Mouse (Mus musculus) stomach, postnatal 0 days (tissue): ENCODE results near the gene Zfp526. TPM values are rescaled to one million over a fixed set of nuclear protein-coding genes. Genes with fewer than 3 reads are reported as not detected.

Source experiments
- ATAC-seq: fragments of 200-750 bp; cut with Nextera tagmentation; 2 replicates; pipeline ENCODE4 v1.8.0; 2017; ENCODE audit not compliant: low FRiP score, low TSS enrichment
- DNase-seq: peaks from one replicate; pipeline ENCODE4 v3.0.0-alpha.2; 2016; ENCODE audit warnings: low spot score
- H3K27ac ChIP-seq: fragments of 300-500 bp; sonication (generic); replicated peaks from 2 replicates; pipeline ENCODE4 v1.5.1; 2014; ENCODE audit warnings: mild to moderate bottlenecking, control low read depth
- H3K27me3 ChIP-seq: fragments of 300-500 bp; sonication (generic); 2 replicates; pipeline ENCODE4 v1.6.1; 2014; ENCODE audit warnings: low read length; ENCODE audit not compliant: control insufficient read depth, insufficient read depth
- H3K36me3 ChIP-seq: fragments of 300-500 bp; sonication (generic); 2 replicates; pipeline ENCODE4 v1.6.1; 2014; ENCODE audit warnings: low read length, mixed read lengths; ENCODE audit not compliant: control insufficient read depth, insufficient read depth
- H3K4me1 ChIP-seq: fragments of 300-500 bp; sonication (generic); replicated peaks from 2 replicates; pipeline ENCODE4 v1.6.1; 2014; ENCODE audit warnings: antibody characterized with exemption; ENCODE audit not compliant: control insufficient read depth, insufficient read depth
- H3K4me2 ChIP-seq: fragments of 300-500 bp; sonication (generic); replicated peaks from 2 replicates; pipeline ENCODE4 v1.6.1; 2014; ENCODE audit warnings: low read depth, mild to moderate bottlenecking, control low read depth, moderate library complexity
- H3K4me3 ChIP-seq: fragments of 300-500 bp; sonication (generic); 2 replicates; pipeline ENCODE4 v1.5.1; 2014; ENCODE audit warnings: low read depth, low read length, control low read depth
- H3K9ac ChIP-seq: fragments of 300-500 bp; sonication (generic); 2 replicates; pipeline ENCODE4 v1.6.1; 2014; ENCODE audit warnings: mild to moderate bottlenecking, low read length, control low read depth, mixed read lengths
- H3K9me3 ChIP-seq: fragments of 300-500 bp; sonication (generic); 2 replicates; pipeline ENCODE4 v1.6.1; 2016; ENCODE audit warnings: low read length; ENCODE audit not compliant: control insufficient read depth
- CTCF ChIP-seq: IDR thresholded peaks from 2 replicates; pipeline ENCODE4 v1.5.1; 2016; ENCODE audit warnings: antibody characterized with exemption, low read depth, mild to moderate bottlenecking, moderate library complexity
- EP300 ChIP-seq: optimal IDR thresholded peaks from 2 replicates; pipeline ENCODE3; 2016; ENCODE audit warnings: antibody characterized with exemption
- WGBS: fragments of 180-500 bp; shearing (Covaris S2); extraction: QIAGEN DNeasy Blood & Tissue Kit; methylation state at CpG from one replicate; pipeline ENCODE4 v1.1.7; 2014; 5-methylcytosine and 5-hydroxymethylcytosine counted together
- polyA plus RNA-seq: library from polyadenylated mRNA; unstranded; fragments of >200 nt; fragmentation: Nextera tagmentation; extraction: Ambion mirVana; gene quantifications from 2 replicates; pipeline ENCODE4 v1.2.1, GENCODE M21; 2015

Gene Zfp526
- polyA plus RNA-seq, 1 experiment from 2014 or later: 1.1 TPM

DNA sequence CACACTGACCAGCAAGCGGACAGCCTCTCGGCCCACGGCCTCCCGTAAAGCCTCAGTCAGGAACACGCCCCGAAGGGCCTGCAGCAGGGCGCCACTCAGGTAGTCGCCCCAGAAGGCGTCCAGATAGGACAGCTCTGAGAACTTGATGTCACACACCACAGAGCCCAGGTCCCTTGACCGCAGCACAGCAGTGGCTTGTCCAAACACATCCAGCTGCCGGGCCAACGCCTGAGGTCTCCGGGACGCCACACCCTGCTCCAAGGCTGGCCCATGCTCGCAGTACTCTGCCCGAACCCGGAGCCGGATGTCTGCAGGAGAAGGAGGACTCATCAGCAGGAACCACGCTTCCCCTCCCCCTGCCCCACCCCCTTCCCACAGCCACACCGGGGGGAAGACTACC, 17.6 kb upstream of the Zfp526 start:
- H3K27me3 ChIP-seq: no peaks in the 10 kb centered on the region
- no peak for ATAC-seq

DNA sequence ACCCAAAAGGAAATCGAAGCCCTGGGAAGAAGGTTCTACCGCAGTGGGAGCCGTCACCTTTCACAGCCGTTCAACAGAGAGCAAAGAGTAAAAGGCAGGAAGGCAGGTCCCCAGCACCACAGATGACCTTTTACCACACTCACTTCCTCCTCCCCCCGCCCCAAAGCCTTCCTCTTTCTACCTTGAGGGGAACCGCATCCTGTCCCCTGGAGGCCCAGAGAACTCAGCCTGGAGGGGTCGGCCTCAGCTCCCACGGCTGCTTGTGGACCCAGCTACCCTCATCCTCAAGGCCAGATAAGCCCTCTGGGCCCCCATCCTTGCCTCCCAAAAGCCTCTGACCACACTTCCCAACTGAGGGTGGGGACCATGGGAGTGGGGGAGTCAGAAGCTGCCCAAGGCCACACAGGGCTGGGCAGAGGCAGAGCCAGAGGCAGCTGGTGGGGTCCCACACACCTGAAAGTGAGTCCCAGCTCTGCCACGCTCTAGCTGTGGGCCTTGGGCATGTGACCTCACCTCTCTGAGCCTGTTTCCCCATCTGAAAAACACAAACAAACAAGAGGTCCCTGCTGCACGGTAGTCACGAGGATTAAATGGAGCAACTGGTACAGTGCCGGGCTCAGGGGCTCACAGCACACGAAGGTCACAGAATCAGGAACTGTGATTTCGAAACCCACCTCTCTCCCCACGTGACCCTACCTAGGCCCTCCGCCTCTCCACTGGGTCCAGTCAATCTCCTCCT, 15.7 kb upstream of the Zfp526 start:
- Histone ChIP-seq H3K4me3 (no peak overlapping the region), H3K4me1 (no peaks in the 10 kb centered on the region), H3K9me3 (no peaks in the 10 kb centered on the region), H3K27me3 (no peaks in the 10 kb centered on the region), H3K27ac (peak overlapping the region; percentile 65), H3K4me2 (no peak overlapping the region), H3K9ac (peak overlapping the region; percentile 35; the same call in 1 of the 2 replicates), H3K36me3 (peaks cover 8% of the 10 kb centered on the region; the same call in 1 of the 2 replicates)
- WGBS: 71% methylated on average over 16 of the region's 16 CpGs
- TF ChIP-seq CTCF: no peak
- TF ChIP-seq EP300: no peak
- DNase-seq: no peak
- no peak for ATAC-seq

More for the DNA sequence above, 17.6 kb upstream of the Zfp526 start:
- TF ChIP-seq EP300 (no peak), CTCF (no peak)
- Histone ChIP-seq H3K9ac (no peak overlapping the region), H3K36me3 (peaks cover 7% of the 10 kb centered on the region; the same call in 1 of the 2 replicates), H3K4me1 (no peaks in the 10 kb centered on the region), H3K4me3 (no peak overlapping the region), H3K27ac (no peak overlapping the region), H3K9me3 (no peaks in the 10 kb centered on the region), H3K4me2 (no peak overlapping the region)
- whole genome bisulfite sequencing: 82% methylated on average over 20 of the region's 20 CpGs
- DNase-seq: no peak

DNA sequence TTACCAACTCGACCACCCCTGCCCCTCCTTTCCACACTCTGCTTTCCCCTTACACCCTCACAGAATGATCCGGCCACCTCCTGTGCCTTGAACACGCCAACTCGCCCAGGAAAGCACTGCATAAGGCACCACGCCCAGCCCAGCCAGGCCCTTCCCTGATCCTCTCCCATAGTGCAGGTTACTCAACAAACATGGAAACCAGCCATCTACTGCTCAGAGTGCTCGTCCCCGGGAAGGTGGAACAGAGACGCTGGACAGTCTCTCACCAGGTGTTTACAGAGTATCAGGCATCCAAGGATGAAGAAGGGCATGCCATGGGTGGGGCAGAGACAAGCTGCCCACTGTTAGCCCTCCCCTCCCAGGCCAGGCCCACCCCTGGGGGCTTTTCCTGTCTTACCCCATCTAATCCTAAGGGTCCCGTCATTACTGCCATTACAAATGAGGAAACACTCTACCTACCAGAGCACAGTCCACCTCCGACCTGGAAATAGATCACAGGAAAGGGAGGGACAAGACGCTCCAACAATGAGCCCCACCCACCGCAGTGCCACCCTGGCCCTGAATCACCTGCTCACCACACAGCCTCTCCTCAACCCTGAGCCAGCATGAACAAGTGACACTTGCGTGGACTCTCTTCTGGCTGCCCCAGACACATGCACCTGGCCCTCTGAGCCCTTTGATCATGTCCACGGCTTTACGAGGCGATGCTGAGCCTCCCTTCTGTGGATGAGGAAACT, 15.0 kb upstream of the Zfp526 start:
- TF ChIP-seq EP300 (no peak), CTCF (no peak)
- Histone ChIP-seq H3K4me2 (no peak overlapping the region), H3K9me3 (no peaks in the 10 kb centered on the region), H3K4me3 (no peak overlapping the region), H3K27me3 (no peaks in the 10 kb centered on the region), H3K9ac (no peak overlapping the region), H3K27ac (peak overlapping the region; percentile 65), H3K36me3 (peaks cover 15% of the 10 kb centered on the region; the same call in 1 of the 2 replicates), H3K4me1 (no peaks in the 10 kb centered on the region)
- DNase-seq (peak; percentile 51), ATAC-seq (peak; percentile 63)
- 71% methylated on average over 16 of the region's 16 CpGs for WGBS

DNA sequence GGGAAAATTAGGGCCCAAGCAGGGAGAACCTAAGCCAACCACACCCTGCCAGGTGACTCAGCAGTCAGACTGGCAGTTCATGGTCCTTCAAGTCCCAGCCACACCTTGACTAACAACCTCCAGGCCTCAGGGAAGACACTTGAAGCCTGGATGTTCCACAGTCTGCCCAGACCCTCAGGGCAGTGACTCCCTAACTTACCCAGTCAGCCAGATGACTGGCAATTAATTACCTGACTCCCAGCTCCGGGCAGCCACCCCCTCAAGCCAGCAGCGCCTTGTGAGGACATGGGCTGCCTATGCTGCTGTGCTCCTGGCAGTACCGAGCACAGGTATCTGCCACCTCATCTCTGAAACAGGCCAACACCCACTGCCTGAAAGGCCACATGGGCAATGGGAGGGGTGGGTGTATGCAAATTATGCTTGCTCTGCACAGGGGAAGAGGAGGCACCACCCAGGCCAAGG, 12.0 kb upstream of the Zfp526 start:
- TF ChIP-seq CTCF (no peak), EP300 (no peak)
- H3K36me3 ChIP-seq: peaks cover 11% of the 10 kb centered on the region; the same call in 1 of the 2 replicates
- peak overlapping the region; percentile 63; the same call in 1 of the 2 replicates for H3K27ac ChIP-seq
- DNase-seq: peak; percentile 63
- H3K9ac ChIP-seq: no peak overlapping the region
- H3K27me3 ChIP-seq: no peaks in the 10 kb centered on the region
- H3K4me3 ChIP-seq: no peak overlapping the region
- H3K9me3 ChIP-seq: no peaks in the 10 kb centered on the region
- H3K4me2 ChIP-seq: no peak overlapping the region
- no peaks in the 10 kb centered on the region for H3K4me1 ChIP-seq
- ATAC-seq: peak; percentile 70
- 37% methylated on average over 3 of the region's 3 CpGs for WGBS

DNA sequence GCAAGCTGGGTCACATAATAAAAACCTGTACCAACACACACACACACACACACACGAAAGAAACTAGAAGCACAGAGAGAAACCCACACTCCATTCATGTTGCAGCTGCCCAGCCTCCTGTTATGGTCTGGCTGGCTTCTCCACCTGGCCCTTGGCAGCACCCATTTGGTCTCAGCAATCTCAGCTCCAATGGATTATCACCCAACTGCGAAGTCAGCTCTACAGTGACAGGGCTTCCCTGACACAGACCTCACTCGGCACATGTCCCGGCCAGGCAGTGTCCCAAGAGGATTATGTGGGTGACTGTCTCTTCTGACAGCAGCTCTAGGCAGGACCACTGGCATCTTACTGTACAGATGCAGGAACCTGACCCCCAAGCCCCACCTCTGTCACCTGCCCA, 10.7 kb upstream of the Zfp526 start:
- WGBS: 86% methylated on average over 4 of the region's 4 CpGs
- ATAC-seq (no peak), DNase-seq (no peak)
- Histone ChIP-seq H3K4me2 (no peak overlapping the region), H3K27me3 (no peaks in the 10 kb centered on the region), H3K9ac (no peak overlapping the region), H3K27ac (no peak overlapping the region), H3K9me3 (no peaks in the 10 kb centered on the region), H3K4me3 (no peak overlapping the region), H3K4me1 (no peaks in the 10 kb centered on the region), H3K36me3 (peaks cover 10% of the 10 kb centered on the region; the same call in 1 of the 2 replicates)
- TF ChIP-seq CTCF (no peak), EP300 (no peak)

DNA sequence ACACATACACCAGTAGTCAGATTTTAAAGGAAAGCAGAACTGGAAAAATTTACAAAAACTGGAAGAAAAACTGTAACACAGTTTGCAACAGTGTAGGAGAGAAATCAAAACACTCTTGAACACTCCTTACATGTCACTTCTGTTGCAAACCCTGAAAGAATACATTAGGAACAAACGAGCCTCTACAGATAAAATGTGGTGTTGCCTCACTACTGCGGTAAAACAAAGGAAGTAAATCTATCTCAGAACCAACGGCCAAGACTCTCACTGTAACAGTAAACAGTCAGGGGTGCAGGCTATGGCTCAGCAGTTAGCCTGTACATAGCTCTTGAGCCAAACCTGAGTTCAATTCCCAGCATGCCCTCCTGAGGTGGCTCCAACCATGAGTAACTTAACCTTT, 8.1 kb upstream of the Zfp526 start:
- Histone ChIP-seq H3K27me3 (no peaks in the 10 kb centered on the region), H3K4me2 (no peak overlapping the region), H3K9ac (no peak overlapping the region), H3K9me3 (no peaks in the 10 kb centered on the region), H3K4me1 (no peaks in the 10 kb centered on the region; the same call in 1 of the 2 replicates), H3K27ac (no peak overlapping the region), H3K36me3 (peaks cover 8% of the 10 kb centered on the region; the same call in 1 of the 2 replicates), H3K4me3 (no peak overlapping the region)
- TF ChIP-seq EP300: no peak
- TF ChIP-seq CTCF: no peak
- DNase-seq (no peak), ATAC-seq (no peak)
- WGBS: 59% methylated on average over 3 of the region's 3 CpGs
